Mouse (Mus musculus): ENCODE data around the gene Abr.
A peak's percentile ranks its signal among the peaks of the same experiment; 100 is the strongest.

Gene Abr

DNA sequence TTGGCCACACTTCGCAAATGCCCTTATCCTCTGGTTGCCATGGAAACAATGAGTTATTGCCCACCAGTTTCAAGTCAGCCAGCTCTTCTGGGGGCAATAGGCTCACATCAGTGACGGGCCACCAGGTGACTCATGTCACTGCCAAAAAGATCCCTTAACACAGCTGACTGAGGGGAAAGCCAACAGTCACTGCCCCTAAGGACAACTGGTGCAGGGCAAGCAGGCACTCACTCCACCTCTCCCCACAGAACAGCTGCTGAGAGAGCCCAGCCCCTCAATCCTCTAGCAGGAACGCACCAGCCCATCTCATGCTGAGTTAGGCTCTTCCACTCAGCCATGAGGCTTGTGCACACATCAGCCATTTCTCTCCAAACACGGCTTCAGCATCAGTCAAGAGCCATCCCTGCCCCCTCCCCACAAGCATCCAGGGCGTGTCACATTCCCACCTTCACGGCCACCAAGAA lies 128.3 kb downstream of the Abr start:
- DNase-seq (ENCODE audit: low read depth, low spot score), result peak; percentile 40

DNA sequence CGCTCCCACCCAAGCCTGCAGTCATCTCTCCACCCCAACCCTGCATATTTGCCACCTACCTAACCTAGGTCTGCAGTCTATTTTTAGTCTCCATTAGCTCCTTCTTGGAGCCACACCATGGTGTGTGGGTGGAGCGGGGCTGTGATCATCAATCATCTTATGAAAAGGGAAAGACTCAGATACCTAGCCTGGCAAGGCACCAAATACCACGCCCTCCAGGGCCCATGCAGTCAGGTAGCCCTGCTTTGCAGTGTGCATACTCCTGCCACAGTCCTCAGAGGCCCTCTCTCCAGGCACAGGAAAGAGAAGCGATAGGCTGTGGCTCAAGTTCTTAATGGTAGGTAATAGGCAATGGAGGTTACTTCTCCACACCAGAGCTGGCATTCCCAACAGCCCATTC lies 128.9 kb downstream of the Abr start:
- no peak for DNase-seq (ENCODE audit: low read depth, low spot score)

DNA sequence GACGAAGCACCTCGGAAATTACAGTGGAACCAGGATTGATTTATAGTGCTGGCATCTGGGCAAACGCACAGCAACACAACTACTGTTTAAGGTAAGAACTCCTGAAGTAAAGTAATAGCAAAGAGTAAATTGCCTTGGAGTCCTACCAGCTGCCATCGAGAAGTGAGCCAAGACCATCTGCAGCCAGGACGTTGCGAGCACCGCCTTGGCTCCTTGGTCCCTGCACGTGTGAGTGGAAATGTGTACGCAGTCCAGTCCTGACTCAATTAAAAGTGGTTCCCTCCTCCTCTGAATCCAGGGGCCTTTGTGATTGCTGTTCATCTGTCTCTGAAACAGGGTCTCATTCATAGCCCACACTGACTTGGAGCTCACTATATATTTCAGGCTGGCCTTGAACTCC lies 130.3 kb downstream of the Abr start:
- DNase-seq (ENCODE audit: low read depth, low spot score), result no peak

DNA sequence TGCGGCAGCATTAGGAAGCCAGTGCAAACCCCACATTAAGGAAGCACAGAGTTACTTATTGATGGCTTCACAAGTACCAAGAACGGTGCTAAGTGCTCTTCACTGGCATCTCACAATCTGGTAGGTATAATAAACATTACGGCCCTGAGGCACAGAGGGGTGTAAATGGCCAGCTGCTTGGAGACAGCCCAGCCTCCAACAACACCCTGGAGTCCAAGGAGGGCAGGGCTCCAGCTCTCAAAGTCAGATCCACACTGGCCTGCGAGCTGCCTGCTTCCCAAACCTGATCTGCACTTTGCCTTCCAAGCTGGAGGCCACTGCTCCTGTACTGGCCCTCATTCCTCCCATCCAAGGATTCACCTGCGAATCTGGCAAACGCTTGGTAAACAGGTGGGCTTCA lies 132.7 kb downstream of the Abr start:
- DNase-seq (ENCODE audit: low read depth, low spot score), result no peak

DNA sequence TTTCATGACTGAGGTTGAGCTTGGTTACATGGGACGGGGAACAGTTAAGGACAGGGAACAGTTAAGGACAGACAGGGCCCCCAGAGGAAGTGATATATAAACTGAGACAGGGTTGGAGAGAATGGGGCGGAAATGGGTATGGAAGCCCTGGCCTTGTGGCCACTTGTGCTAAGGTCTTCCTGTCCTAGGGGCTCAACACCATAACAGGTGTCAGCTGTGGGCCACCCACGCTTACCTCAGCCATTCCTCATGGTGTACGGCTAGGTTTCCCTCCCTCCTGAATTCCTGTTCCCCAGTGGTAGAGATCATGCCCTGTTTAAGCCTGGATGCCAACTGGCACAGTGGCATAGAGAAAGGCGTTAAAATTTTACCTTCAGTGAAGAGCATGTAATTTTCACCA lies 135.1 kb downstream of the Abr start:
- no peak for DNase-seq (ENCODE audit: low read depth, low spot score)

DNA sequence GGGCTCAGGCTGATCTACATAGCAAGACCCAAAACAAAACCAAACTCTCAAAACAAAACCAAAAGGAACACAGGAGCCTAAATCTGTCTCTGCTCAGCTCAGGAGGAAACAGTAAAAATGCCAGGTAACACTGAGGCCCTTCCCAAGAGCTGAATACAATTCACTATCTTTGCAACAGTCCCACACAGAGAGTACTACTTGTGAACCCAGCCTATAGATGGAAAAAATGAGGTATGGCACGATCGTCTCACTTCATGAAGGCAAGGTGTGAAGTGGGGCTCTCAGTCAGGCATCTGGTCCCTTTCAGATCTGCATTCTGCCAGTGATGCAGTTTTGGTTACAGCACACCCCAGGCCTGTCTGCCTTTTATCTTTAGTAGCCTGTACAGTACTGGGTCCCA lies 138.1 kb downstream of the Abr start:
- no peak for DNase-seq (ENCODE audit: low read depth, low spot score)

DNA sequence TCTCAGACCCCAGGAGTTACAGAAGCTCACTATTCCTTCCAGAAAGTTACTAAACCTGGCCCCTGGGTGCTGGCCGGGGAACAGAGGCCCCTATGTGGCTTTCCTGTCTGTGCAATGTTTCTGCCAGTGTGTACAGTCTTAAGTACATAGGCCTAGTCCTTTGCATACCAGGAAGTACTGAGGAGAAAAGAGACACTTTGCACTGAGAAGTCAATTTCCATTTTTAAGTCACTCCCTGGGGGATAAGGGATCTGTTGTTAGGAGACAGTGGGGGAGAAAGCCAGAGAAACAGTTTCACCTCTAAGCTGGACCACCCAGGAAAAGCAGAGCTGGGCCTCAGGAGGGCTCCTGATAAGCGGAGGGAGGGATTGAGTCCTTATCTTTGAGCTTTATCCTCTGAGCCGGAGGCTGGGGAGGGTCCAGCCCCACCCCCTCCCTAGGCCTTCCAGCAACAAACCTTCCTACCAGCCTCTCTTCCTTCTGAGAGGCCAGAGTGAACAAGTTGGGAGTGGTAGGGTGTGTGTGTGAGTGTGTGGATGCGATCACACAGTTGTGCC lies 138.9 kb downstream of the Abr start:
- no peak for DNase-seq (ENCODE audit: low read depth, low spot score)

DNA sequence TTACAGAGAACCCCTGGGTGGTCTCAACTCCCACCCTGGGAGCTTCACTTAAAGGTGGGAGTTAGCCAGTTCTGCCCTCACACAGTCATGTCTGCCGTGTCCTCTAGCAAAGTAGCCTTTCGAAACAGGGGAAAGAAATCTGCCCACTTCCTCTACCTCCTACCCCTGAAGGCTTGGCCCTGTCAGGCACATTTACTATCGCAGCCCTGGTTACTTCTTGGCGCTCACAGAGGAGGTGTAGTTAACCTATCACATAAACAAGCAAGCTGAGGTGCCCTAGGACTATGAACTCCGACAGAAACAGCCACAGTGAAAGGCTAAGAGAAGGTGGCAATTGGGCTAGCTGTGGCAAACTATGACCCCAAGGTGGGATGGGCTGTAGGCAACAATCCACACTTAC lies 139.4 kb downstream of the Abr start:
- no peak for DNase-seq (ENCODE audit: low read depth, low spot score)

DNA sequence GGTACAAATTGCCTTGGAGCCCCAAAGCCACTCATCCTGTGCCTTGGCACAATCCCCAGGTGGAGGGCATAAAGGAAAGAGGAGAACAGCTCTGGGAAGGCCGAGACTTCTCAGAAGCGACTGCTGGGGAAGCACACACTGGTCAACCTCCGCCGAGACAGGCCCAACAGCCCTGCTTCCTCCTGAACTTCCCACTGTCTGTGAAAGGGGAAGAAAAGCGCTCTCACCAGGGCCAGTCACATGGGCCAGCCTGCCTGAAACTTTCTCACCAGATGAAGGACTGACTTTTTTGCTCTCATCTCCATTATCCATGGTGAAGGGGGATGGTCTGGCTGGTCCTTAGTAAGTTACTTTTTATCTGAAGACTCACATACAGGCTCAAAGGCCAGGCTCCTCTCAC lies 139.9 kb downstream of the Abr start:
- DNase-seq (ENCODE audit: low read depth, low spot score), result no peak

DNA sequence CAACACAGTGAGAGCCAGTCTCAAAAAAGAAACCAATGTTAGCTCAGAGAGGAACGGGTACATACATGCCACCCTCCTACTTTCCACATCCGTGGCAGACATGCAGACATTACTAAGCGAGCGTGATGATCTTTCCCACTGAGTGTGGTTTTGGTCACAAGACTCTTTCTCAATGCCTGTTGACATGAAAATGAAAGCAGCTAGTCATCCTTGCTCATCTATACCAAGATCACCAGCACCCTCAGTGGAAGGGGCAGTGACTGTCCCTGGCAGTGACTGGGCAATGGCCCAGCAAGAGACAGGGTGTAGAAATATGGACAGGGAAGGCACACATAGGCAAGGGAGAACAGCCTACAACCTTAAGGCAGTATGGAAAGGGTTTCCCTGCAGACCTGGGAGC lies 142.4 kb downstream of the Abr start:
- no peak for DNase-seq (ENCODE audit: low read depth, low spot score)

DNA sequence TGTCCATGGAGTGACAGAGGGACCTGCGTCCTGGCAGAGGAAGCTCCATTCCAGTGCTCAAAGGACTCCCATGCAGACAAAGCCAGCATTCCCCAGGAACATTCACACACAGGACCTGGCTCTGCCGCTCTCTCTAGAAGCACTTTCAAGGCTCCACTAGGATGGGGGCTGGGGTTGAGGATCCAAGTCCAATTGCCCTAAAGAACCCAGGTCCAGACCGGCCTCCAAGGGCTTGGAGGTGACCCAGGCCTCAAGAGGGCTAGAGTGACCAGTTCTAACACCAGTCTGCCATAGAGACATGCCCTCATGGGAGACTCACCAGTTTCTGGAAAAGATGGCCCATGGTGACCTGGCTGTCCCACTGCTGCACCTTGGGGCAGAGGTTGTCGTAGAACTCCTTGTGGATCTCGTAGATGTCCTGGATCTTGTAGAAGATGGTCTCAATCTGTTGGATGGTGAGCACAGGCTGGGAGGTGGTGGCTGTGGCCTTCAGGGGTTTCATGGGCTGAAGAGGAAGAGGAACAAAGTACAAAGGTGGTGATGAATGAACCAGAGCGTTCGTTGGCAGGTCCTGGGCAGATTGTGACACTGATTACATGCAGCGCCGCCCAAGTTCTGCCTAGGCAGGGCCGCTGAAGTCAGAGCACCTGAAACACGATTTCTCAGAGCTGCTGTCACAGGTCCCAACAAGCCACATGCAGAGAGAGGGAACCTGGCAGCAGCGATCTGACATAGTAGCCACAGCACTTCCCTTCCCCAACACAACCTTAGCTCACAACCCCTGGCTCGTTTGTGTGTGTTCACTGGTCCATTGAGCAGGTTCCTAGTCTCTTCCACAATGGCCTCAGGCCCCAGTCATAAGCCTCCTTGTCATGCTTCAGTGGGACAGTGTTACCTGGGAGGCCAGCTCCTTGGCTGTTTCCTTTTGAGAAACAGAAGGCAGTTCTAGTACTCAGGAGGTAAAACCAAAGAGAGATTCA lies 143.1 kb downstream of the Abr start:
- no peak for DNase-seq (ENCODE audit: low read depth, low spot score)

DNA sequence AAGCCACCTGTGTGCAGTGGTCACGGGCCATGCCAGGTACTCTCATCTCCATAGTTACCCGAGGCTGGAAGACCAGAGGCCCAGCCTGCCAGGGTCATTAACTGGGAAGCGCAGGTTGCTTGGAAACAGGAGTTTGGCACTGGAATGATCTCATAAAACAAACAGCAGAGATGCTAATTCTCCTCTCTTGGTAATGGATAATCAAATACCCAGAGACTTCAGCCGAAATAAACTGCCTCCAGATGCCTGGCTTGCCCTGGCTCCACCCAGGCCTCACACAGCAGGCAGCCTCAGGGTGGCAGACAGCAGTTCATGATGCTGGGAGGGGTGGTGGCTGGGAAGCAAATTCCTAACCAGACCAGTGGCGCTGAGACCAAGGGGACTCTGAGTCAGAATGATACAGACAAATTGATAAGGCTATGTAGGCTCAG lies 145.0 kb downstream of the Abr start:
- DNase-seq (ENCODE audit: low read depth, low spot score), result no peak

DNA sequence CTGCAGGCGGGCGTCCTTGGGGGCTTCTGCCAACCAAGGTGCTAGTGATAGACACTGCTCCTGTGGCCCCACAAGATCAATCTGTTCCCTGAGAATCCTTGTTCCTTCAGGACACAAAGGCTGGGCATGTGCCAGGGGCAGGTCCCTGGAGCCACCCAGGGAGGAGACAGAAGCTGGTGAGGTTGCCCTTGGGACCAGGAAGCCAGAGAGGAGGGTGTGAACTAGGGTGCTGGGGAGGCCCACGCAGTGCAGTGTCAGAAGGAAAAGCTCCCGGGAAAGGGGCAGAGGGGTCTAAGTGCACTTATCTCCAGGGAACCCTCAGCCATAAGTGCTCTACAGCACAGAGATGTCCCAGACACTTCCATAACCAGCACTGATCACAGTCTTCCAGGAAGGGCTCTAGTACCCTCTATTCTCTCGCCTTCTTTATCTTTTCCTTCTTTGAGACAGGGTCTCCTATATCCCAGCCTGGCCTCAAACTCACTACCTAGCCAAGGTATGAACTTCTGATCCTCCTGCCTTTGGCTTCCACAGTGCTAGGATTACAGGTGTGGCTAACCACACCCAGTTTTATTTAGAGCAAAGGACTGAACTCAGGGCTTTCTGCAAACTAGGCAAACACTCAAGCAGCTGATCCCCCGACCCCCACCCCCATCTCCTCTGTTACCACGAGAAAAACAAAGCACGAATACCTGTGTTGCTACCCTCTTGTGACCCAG lies 145.6 kb downstream of the Abr start:
- DNase-seq (ENCODE audit: low read depth, low spot score), result no peak

DNA sequence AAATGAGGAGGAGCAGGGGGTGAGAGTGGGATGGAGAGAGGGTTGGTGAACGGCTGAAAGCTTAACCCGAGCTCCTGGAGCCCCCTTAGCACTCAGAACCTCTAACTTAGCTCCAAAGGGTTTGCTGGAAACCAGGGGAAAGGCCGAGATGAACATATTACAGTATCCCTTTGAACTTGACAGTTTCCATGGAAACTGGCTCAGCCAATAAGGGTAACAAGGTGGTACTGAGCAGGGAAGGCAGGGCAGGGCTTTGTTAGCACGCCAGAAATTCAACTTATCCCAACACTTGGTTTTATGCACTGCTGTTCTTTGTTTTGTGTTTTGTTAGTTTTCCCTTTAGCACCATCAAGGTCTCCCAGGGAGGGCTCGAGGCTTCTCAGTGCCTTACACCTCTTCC lies 149.5 kb downstream of the Abr start:
- peak; percentile 59 for DNase-seq (ENCODE audit: low read depth, low spot score)

DNA sequence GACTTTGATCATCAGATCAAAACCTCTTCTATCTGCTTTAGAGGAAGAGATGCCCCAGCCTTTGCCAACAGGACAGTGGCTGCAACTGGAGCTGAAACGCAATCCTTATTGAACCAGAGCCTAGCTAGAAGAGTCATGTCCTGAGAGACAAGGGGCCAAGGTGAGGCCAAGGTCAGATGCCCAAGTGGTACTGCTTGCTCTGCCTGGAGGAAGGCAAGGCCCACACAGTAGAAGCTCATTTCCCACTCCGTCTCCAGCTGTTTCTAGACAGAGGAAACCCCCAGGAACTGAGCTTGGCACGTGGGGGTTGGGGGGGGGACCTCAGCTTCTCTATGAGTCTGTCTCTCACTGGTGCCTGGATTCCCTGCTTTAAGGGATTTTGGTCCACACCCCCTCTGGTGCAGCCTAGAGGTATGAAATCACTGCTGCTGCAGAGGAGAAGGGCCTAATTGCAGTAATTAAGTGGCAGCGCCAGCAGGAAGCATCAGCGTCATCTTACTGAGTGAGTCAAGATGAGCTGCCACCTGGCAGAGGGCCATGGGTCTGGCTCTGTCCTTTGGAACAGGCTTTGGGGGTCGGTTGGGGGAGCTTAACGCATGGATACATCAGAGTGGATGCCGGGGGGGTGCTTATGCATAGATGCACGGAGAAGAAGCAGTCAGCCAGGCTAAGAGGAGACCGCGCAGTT lies 152.7 kb downstream of the Abr start:
- DNase-seq (ENCODE audit: low read depth, low spot score), result no peak

DNA sequence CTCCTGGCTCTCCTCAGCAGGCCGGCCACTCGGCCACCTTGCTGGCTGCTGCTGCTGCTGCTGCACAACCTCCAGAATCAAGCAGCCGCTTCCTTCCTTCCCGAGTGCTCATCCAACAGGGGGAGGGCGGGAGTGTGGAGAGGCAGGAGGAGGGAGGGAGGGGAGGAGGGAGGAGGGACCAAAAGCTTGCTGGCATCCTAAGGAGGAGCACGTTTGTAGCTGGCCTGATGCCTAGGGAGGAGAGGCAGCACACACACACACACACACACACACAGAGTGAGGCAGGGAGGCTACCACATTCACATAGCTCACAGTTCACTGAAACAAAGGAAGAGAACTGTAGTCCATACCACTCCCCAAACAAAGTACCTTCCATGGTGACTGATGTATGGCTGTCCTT lies 153.8 kb downstream of the Abr start:
- DNase-seq (ENCODE audit: low read depth, low spot score), result no peak

DNA sequence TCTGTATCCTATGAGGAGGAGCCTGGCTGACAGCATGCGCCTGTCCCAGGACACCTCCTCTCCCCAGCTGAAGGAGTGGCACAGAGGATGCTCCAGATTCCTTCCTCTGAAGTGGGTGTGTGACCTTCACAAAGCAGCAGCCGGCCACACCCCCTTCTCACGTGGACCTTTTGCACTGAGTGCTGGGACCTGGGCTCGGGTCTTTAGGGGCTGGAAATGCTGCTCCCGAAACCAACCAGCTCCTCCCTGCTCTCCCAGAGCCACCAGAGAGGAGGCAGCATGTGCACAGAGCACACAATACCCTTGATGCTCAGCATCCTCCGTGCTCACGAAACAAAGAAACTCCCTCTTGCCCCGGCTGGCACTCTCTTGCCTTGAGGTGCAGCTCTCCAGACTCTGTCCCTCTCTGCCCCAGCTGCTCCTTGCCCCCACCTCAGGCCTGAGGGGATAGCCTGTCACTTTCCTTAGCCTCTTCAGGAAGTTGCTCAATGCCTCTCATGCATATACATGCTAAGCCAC lies 154.6 kb downstream of the Abr start:
- no peak for DNase-seq (ENCODE audit: low read depth, low spot score)

DNA sequence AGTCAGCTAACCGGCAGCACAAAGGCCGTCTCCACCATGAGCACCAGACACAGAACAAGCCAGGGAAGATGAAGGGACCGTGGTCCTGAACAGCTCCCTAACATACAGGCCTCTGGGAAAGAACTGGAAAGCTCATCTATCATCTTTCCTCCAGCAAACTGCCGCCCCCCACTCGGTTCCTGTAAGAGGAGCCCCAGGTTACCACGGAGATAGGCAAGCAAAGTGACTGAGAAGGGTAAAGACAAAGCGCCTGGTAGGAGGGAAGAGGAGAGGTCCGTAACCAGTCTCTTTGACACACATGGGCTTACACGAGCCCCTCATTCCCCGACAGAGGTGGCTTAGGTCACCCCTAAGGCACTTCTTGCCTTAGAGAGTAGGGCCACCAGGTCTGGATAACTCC lies 155.0 kb downstream of the Abr start:
- DNase-seq (ENCODE audit: low read depth, low spot score), result no peak

DNA sequence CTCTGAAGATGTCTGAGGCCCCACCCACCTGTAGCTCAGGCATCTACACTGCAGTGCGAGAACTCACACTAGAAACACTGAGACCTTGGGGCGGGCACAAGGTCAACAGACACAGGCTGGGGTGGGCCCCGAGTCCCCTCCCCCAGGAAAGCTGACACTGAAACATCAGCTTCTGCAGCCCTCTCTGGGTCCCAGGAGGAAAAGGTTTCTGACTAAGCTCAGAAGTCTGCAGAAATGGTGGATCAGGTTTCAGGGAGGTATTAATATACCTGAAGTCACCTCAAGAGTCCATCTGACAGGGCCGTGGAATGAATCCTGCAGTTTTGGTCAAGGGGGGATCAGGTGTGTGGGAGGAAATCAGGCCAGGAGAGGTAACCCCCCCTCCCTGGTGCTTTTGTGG lies 156.2 kb downstream of the Abr start:
- no peak for DNase-seq (ENCODE audit: low read depth, low spot score)

DNA sequence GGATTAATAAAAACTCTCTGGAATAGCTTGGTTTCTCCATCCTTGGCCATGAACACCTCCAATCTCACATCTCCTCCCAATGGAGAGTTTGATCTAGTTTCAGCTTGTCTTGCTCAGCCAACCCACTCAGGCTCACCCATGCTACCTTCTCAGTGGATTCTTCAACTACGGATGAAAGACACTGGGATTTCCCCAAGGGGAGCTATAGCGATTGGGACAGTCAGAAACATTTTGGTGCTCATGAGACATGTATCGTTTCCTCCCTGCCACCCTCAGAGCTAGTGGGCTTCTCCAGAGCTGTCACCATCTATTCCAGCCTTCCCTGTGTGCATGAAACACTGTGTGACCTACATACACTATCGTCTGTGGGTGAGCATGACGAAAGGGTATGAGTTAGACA lies 160.4 kb downstream of the Abr start:
- no peak for DNase-seq (ENCODE audit: low read depth, low spot score)

DNA sequence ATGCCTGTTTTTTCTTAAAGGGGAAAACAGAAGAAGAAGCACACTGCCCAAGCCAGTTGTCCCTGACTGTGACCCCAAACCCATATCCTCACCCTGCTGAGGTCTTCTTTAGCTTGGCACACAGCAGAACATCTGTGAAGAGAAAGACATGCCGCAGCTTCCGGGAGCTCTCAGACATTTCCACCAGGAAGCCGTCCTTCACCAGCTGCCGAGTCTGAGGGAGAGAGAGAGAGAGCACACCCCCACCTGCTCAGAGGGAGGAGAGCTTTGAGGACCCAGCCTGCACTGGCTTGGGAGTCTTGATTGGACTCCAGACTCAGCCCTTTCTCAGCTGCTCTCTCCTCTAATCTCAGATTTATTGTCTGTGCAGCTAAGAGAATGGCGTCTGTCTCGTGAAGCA lies 160.9 kb downstream of the Abr start:
- no peak for DNase-seq (ENCODE audit: low read depth, low spot score)

DNA sequence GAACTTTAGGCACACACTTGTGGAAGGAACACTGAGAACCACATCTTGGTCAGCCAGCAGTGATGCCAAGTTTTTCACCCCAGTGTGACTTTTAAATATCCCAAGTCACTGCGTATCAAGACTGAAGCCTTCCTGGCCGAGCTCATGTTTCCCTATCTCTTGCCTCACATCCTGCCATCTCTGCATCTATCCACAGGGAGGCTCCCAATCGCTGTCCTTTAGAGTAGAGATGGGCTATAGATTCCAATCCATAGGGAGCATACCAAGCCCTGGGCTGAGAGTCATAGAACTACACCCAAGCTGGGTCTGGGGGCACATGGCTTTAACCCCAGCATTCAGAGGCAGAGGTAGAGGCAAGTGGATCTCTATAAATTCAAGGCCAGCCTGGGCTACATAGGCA lies 162.6 kb downstream of the Abr start:
- DNase-seq (ENCODE audit: low read depth, low spot score), result no peak

Measured in forelimb bud, embryonic 11.5 days (tissue).